Mouse (Mus musculus) neutrophil, adult 5-6 weeks (primary cell): ENCODE data around the gene Fam169a. TPM values are rescaled to one million over a fixed set of nuclear protein-coding genes. Genes with fewer than 3 reads are reported as not detected.
"Not testable (repeated sequence)": the region's sequence is repeated elsewhere in the genome, so short reads cannot be mapped to it uniquely, and the experiment has no call there.

Source experiments
- ATAC-seq: fragments of 151-379, 151-347 bp; 2 replicates; pipeline ENCODE4 v1.8.0; 2017; ENCODE audit warnings: mild to moderate bottlenecking, moderate TSS enrichment; ENCODE audit not compliant: insufficient number of reproducible peaks, poor library complexity, low FRiP score, severe bottlenecking; ENCODE audit errors: extremely low read depth
- total RNA-seq: library from RNA; stranded (forward); fragments of 200-1000 nt; gene quantifications from 2 replicates; pipeline ENCODE4 v1.2.3, GENCODE M21; 2017

Gene Fam169a
- total RNA-seq, 1 experiment from 2014 or later, result 0.23 TPM

DNA sequence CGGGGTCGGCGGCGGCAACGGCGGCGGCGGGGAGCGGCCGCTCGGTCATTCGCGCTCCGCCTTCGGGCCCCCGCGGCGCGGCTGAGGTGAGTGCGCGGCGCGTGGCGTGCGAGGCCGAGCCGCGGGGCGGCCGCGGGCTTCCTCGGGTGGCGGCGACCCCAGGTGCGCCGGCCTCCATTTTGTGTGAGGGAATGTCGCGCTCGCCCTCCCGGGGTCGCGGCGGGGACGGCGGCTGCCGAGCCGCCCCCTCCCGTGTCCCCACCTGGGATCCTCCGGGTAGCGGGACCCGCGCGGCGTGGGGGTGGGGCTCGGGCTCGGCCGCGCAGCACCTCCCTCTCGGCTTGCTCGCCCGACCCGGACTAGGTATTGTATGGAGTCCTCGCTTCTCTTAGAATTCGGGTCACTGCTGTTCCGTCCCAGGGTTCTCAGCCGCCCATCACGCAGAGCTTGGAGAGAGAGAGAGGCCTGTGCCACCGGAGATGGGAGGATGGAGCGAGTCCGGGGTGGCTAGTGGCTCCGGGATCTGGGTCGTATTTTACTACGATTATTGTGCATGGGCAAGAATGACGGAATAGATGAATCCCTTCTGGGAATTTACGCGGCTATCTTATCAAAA, 4.6 kb downstream of the Fam169a start:
- ATAC-seq, result no peak

DNA sequence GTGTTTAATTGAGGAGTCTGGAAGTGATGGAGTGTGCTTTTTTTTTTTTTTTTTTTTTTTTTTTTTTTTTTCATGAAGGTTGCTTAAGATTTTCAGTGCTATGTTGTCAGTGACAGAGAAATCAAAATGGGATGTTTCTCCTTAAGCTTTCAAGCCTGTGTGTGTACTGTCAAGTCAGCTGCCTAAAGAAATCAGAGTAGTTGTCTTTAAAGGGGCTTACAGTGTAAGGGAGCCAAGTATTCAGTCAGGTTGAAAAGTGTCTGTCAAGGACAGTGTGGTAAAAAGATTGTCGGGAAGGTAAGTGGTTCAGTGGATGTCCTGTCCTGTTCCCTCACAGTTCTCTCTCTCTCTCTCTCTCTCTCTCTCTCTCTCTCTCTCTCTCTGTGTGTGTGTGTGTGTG, 6.4 kb downstream of the Fam169a start:
- ATAC-seq, result no peak

GRCm38 (mm10) chr13:97077556-97077955, 10.5 kb downstream of the Fam169a start:
- no peak for ATAC-seq

DNA sequence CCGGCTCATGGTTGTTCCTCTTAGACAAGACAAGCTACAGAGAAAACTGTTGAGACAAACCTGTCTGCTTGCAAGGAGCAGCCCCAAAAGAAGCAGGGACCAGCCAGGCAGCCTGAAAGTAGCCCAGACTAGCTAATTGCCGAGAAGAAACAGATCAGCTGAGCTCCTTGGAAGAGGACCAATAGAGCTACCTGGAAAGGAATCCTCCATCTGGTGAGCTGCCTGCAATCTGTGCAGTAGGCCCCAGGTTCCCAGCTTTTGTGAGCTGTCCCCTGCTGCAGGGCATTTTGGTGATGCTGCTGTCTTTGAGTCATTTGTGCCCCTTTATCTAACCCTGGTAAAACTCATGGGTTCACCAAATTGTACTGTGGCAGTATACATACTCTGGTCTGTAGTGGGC, 13.1 kb downstream of the Fam169a start:
- no peak for ATAC-seq

DNA sequence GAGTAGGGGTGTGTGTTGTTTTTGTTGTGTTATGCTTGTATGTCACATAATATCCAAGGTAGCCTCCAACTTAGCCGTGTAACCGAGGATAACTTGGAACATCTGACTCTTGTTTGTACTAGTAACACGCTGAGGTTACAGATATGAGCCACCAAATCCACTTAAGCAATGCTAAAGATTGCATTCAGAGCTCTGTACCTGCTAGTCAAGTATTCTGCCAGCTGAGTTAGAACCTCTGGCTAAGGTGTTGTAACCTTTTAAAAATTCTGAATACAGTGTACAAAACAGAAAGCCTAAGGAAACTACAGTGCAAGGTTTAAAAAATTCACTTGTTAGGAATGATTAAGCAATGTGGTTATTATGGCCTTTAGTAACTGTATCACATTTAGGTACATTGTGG, 13.5 kb downstream of the Fam169a start:
- ATAC-seq, result no peak

- no peak for ATAC-seq
Observed at GRCm38 (mm10) chr13:97082432-97082831, 15.3 kb downstream of the Fam169a start.

DNA sequence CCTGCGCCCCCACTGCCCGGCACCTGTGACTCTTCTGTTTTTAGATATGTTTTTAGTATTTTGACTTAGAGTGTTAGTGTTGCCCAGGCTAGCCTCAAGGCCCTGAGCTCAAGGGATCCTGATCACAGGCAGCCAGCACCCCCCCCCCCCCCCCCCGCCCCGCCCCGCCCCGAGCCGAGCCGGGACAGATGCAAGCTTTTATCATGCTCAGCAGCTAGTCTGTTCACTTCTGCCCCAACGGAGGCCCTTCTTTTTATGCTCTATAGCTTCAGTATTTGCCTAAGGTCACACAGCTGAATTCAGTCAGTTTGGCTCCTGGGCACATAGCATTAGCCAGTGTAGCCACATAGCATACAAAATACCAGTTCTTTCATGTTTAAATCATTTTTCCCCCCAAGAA, 19.2 kb downstream of the Fam169a start:
- ATAC-seq, result no peak

- no peak for ATAC-seq
Observed at GRCm38 (mm10) chr13:97087421-97087820, 20.3 kb downstream of the Fam169a start.

DNA sequence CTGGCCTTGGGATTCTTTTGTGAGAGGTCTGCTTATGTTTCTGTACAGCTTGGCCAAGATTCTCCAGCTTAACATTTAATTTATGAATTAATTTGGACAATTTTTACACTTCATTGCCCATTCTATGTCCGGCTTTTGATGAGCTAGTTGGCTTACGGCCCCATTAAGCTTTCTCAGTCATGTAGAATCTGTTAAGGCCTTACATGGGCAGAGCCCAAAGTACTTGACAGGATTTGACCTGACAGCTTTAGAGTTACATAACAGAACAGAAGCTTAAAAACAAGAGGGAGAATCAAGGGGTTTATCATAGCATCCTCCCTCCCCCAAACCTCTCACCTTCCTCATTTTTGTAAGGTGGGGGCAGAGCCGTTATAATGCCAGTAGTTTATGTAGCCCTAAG, 21.1 kb downstream of the Fam169a start:
- no peak for ATAC-seq

- ATAC-seq, result no peak
Observed at GRCm38 (mm10) chr13:97095726-97096125, 28.6 kb downstream of the Fam169a start.

GRCm38 (mm10) chr13:97099187-97099852, 32.2 kb downstream of the Fam169a start, which contains the start of gene Gm6169:
Gene Gm6169 (minus strand): TSS chr13:97099237.
- ATAC-seq, result no peak

DNA sequence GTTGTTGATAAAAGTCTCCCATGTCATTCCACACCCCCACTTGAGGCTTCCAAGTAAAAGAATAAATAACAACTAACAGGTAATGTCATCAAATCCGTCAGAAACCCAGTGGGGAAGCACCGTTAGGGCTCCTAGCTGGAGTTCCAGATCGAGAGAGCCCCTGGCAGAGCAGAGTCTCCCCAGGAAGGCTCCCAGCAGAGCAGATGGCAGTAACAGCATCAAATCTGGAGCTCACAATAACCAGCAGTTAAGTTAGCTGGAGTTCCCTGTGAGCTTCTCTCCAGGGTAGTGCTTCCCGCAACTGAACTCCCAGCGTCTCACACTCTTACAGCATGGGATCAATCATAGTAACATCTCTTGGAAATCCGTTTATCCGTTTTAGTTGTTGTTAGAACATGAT, 37.9 kb downstream of the Fam169a start:
- no peak for ATAC-seq

- not testable (repeated sequence) for ATAC-seq
Observed at GRCm38 (mm10) chr13:97107721-97108120, 40.6 kb downstream of the Fam169a start.

DNA sequence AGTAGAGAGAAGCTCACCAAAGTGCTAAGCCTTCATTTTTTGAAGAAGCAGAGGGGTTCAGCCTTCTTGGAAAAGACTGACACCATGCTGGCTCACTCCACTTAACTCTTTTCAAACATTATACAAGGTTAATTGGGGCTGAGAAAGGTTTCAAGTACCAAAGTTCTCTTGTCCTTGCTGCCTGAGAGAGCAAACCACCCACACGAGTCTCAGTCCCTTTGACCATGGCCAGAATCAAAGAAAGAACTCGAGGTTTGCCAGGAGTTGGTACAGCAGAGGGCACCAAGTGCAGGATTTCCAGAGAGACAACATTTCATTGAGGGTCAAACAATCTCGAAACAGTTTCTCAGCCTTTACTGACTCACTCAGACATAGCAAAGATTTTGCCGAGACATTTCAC, 42.0 kb downstream of the Fam169a start:
- no peak for ATAC-seq

DNA sequence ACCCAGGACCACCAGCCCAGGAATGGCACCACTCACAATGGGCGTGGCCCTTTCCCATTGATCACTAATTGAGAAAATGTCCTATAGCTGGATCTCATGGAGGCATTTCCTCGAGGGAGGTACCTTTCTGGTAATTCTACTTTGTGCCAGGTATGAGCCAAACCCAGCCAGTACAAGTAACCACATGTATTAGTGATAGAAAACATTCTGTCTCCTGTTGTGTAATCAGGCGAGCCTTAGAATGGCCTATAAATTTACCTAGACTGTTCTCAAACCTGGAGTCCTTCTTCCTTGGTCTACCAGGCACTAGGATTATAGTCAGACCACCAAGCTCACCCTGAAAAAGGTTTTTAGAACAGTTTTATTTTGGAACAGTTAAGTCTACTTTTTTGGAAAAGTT, 54.3 kb downstream of the Fam169a start:
- ATAC-seq, result no peak

DNA sequence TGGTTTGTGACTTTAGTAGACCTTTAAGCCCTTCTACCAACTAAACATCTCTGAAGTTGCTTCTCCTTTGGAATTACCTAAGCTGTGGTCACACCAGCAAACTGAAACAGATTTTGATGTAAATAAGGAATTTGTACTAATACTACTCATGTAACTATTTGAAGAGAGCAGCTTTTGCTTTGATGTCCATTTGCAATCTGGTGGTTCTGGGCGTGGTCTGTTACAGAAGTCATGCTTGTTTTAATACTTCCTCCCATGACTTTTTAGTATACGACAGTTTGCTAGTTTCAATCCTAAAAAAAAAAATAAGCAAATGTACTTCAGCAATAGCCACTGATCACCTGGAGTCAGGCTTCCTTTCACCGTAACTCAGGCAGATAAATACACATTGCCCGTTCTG, 62.6 kb downstream of the Fam169a start:
- not testable (repeated sequence) for ATAC-seq

DNA sequence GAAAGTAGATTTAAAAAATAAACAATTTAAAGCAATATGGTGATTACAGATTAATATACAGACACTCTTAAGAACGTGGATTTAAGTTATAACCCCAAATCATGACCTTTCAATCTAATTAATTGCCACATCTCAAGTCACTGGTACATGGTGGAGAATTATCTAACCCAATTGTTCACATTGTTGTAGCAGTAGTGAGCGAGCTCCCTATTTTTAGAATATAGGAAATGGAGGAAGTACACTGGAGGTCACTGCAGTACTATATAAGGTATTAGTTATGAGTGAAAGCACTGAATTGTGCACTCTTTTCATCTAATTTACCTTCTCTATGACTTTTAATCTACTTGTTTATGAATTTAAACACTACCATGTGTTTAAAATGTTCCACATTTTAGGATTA, 63.3 kb downstream of the Fam169a start:
- ATAC-seq, result not testable (repeated sequence)

GRCm38 (mm10) chr13:97137466-97138400, 70.6 kb downstream of the Fam169a start, which contains the start of the genes Gfm2 and Nsa2:
Gene Gfm2 (plus strand): TSS chr13:97137937.
Gene Nsa2 (minus strand): TSS chr13:97137937.
- peak; percentile 98 for ATAC-seq

DNA sequence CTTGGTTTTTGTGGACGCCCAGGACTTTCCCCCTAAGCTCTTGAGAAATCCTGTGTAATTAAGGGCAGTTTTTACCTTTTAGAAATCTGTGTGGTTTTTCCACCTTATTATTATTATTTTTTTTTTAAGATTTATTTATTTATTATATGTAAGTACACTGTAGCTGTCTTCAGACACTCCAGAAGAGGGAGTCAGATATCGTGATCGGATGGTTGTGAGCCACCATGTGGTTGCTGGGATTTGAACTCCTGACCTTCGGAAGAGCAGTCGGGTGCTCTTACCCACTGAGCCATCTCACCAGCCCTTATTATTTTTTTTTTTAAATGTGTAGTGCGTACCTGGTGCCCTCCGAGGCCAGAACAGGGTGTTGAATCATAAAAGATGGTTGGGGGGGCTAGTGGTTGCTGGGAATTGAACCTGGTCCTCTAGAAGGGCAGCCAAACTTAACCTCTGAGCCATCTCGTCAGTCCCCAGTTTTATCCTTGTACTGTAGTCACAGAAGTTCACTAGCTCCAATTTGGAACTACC, 71.4 kb downstream of the Fam169a start:
- ATAC-seq, result not testable (repeated sequence)
